Mouse (Mus musculus): ENCODE data around the gene Trim16. TPM values are rescaled to one million over a fixed set of nuclear protein-coding genes. Genes with fewer than 3 reads are reported as not detected.
A peak's percentile ranks its signal among the peaks of the same experiment; 100 is the strongest.

Trim16 gene
- polyA plus RNA-seq, 1 experiment from 2014 or later = 6.1 TPM

GRCm38 (mm10) chr11:62875696-62876095 lies 55.7 kb downstream of the Trim16 start:
- no peak overlapping the region for H3K4me2 ChIP-seq (replicated peaks)
- H3K9ac ChIP-seq (replicated peaks) = no peak overlapping the region
- no peaks in the 10 kb centered on the region for H3K36me3 ChIP-seq
- WGBS = 86% methylated on average over 1 of the region's 1 CpGs
- H3K4me3 ChIP-seq = no peak overlapping the region
- H3K9me3 ChIP-seq = no peaks in the 10 kb centered on the region
- no peak for ATAC-seq (ENCODE audit: low FRiP score, low read depth)
- no peak overlapping the region for H3K27ac ChIP-seq (replicated peaks)
- peaks cover 4% of the 10 kb centered on the region; the same call in 1 of the 2 replicates for H3K4me1 ChIP-seq
- no peaks in the 10 kb centered on the region for H3K27me3 ChIP-seq

- Histone ChIP-seq H3K4me2 (replicated peaks) (no peak overlapping the region), H3K9ac (replicated peaks) (no peak overlapping the region), H3K4me1 (peaks cover 4% of the 10 kb centered on the region; the same call in 1 of the 2 replicates), H3K9me3 (no peaks in the 10 kb centered on the region), H3K27me3 (no peaks in the 10 kb centered on the region), H3K4me3 (no peak overlapping the region), H3K36me3 (no peaks in the 10 kb centered on the region), H3K27ac (replicated peaks) (no peak overlapping the region)
- no peak for ATAC-seq (ENCODE audit: low FRiP score, low read depth)
- 87% methylated on average over 4 of the region's 4 CpGs for WGBS
These were observed 56.4 kb downstream of the Trim16 start for GRCm38 (mm10) chr11:62876445-62876844.

- no peak overlapping the region for H3K27ac ChIP-seq (replicated peaks)
- H3K27me3 ChIP-seq = no peaks in the 10 kb centered on the region
- H3K4me3 ChIP-seq = no peak overlapping the region
- 87% methylated on average over 1 of the region's 1 CpGs for WGBS
- H3K36me3 ChIP-seq = no peaks in the 10 kb centered on the region
- H3K9me3 ChIP-seq = no peaks in the 10 kb centered on the region
- ATAC-seq (ENCODE audit: low FRiP score, low read depth) = no peak
- no peak overlapping the region for H3K4me2 ChIP-seq (replicated peaks)
- peaks cover 4% of the 10 kb centered on the region; the same call in 1 of the 2 replicates for H3K4me1 ChIP-seq
- no peak overlapping the region for H3K9ac ChIP-seq (replicated peaks)
These were observed 57.4 kb downstream of the Trim16 start for GRCm38 (mm10) chr11:62877391-62877790.

DNA sequence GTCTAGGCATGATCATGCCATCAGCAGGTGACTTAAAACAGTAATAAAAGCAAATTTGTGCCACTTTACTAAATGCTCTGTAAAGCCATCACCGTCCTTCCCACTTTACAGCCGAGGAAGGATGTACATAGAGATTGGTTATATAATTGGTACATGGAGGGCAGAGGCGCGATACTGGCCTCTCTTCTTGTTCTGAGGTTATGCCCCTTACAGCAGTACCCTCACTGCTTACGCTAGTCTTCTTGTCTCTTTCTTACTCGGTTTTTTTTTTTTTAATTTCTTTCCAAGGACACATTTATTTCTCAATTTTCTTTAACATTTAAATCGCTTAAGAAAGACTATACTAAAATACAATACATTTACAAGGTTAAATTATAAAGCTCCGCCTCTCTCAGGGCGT lies 58.7 kb downstream of the Trim16 start:
- peak; percentile 44 for ATAC-seq (ENCODE audit: low FRiP score, low read depth)
- Histone ChIP-seq H3K36me3 (0 out of 2 replicates have a peak, but pooled peaks cover under 1% of the 10 kb centered on the region), H3K9ac (replicated peaks) (peak overlapping the region; percentile 76; the same call in 1 of the 2 replicates), H3K4me3 (peak overlapping the region; percentile 79), H3K4me1 (peaks cover 4% of the 10 kb centered on the region; the same call in 1 of the 2 replicates), H3K27ac (replicated peaks) (no peak overlapping the region), H3K4me2 (replicated peaks) (peak overlapping the region; percentile 73), H3K9me3 (no peaks in the 10 kb centered on the region), H3K27me3 (no peaks in the 10 kb centered on the region)
- 30% methylated on average over 9 of the region's 9 CpGs for WGBS

DNA sequence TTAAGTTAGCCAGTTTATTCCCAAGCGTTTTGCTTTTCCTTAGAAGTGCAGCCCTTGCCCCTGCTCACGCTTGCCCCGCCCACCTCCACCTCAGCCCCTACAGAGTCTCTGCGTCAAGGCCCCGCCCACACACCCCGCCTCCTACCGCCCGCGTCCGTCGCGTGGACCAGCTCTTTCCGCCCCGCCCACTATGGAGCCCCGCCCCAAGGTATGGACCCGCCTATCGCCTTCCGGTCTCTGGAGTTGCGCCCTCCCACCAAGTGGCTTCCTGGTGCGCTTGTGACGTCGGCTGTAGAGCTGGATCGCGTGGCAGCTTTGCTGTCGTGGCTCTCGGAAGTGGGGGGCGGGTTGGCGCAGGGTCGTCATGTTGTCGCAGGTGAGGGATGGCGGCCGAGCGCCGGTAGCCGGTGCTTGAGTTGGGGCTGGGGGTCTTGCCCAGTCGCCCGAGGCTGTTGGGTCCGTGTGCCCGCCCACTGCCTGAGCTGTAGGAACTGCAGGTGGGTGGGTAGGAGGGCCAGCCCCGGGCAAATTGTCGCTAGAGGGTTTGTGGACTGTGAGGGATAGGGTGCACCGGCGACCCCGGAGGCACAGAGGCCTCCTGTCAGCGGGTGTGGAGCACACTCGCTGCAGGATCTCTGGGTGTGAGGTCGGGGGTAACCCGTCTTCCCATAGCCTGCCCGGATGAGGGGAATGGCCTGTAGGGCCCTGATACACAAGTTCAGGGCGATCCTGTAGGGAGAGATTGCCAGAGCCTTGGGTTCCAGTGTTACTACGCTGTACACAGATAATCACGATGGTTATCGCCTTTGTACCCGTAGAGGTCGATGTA lies 59.4 kb downstream of the Trim16 start, which contains the start of gene Tvp23b:
Tvp23b (plus strand) TSS at position 236 of the 829 bp plus-strand sequence.
- peak; percentile 96 for ATAC-seq (ENCODE audit: low FRiP score, low read depth)
- Histone ChIP-seq H3K9me3 (no peaks in the 10 kb centered on the region), H3K27ac (replicated peaks) (peak within 1 kb of the TSS; percentile 81), H3K36me3 (0 out of 2 replicates have a peak, but pooled peaks cover 3% of the 10 kb centered on the region), H3K27me3 (no peaks in the 10 kb centered on the region), H3K4me3 (peak within 1 kb of the TSS; percentile 79), H3K4me2 (replicated peaks) (peak within 1 kb of the TSS; percentile 73), H3K9ac (replicated peaks) (peak within 1 kb of the TSS; percentile 76), H3K4me1 (peaks cover 4% of the 10 kb centered on the region; the same call in 1 of the 2 replicates)
- 2% methylated on average over 55 of the region's 55 CpGs for WGBS

DNA sequence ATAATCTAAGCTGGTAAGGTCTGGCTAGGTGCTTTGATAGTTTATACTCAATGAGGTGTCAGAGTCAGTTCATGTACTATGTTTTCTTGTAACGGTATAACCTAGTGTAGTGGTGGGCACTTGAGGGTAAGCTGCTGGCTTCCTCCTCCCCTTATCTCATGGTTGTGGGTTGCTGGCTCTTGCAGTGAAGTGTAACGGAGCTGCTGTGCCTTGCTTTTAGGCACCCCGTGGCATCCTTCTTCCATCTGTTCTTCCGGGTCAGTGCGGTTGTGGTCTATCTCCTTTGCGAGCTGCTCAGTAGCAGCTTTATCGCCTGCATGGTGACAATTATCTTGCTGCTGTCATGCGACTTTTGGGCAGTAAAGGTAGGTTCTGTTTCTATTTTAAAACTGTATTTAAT lies 63.4 kb downstream of the Trim16 start:
- no peak overlapping the region for H3K9ac ChIP-seq (replicated peaks)
- H3K27ac ChIP-seq (replicated peaks) = no peak overlapping the region
- no peak for ATAC-seq (ENCODE audit: low FRiP score, low read depth)
- no peaks in the 10 kb centered on the region for H3K27me3 ChIP-seq
- peaks cover 21% of the 10 kb centered on the region for H3K36me3 ChIP-seq
- no peak overlapping the region for H3K4me2 ChIP-seq (replicated peaks)
- peaks cover 4% of the 10 kb centered on the region; the same call in 1 of the 2 replicates for H3K4me1 ChIP-seq
- H3K9me3 ChIP-seq = no peaks in the 10 kb centered on the region
- no peak overlapping the region for H3K4me3 ChIP-seq
- WGBS = 92% methylated on average over 8 of the region's 8 CpGs

DNA sequence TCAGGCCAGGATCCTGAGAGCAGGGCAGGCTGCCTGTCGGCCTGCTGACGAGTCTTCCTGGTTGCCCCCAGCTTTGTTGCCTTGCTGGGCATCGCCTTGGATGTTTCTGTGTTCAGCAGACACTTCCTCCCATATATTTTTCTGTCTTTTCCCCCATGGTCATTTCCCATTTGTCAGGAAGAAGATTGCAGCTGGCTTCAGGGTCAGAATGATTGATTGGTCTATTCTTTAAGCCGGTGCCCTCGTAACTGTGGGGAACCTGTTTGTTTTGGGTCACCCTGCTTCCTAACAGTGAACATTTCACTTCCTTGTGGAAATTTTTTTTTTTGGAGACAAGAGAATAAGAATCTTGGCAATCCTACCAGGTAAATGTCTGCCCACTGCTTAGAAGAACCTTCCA lies 65.3 kb downstream of the Trim16 start:
- Histone ChIP-seq H3K9ac (replicated peaks) (no peak overlapping the region), H3K36me3 (peaks cover 36% of the 10 kb centered on the region), H3K4me3 (no peak overlapping the region), H3K4me2 (replicated peaks) (no peak overlapping the region), H3K27ac (replicated peaks) (no peak overlapping the region), H3K27me3 (no peaks in the 10 kb centered on the region), H3K4me1 (no peaks in the 10 kb centered on the region; the same call in 1 of the 2 replicates), H3K9me3 (no peaks in the 10 kb centered on the region)
- WGBS = 85% methylated on average over 5 of the region's 5 CpGs
- no peak for ATAC-seq (ENCODE audit: low FRiP score, low read depth)

- peaks cover 45% of the 10 kb centered on the region for H3K36me3 ChIP-seq
These were observed 70.8 kb downstream of the Trim16 start for GRCm38 (mm10) chr11:62890796-62891195.

GRCm38 (mm10) chr11:62891763-62892162 lies 71.7 kb downstream of the Trim16 start:
- Histone ChIP-seq H3K27ac (replicated peaks) (no peak overlapping the region), H3K9ac (replicated peaks) (no peak overlapping the region), H3K4me3 (no peak overlapping the region), H3K4me1 (no peaks in the 10 kb centered on the region), H3K4me2 (replicated peaks) (no peak overlapping the region), H3K9me3 (no peaks in the 10 kb centered on the region), H3K36me3 (peaks cover 38% of the 10 kb centered on the region), H3K27me3 (no peaks in the 10 kb centered on the region)
- 96% methylated on average over 11 of the region's 11 CpGs for WGBS
- ATAC-seq (ENCODE audit: low FRiP score, low read depth) = no peak

More at GRCm38 (mm10) chr11:62890796-62891195, 70.8 kb downstream of the Trim16 start:
- Histone ChIP-seq H3K4me3 (no peak overlapping the region), H3K9ac (replicated peaks) (no peak overlapping the region), H3K9me3 (no peaks in the 10 kb centered on the region), H3K27ac (replicated peaks) (no peak overlapping the region), H3K4me1 (no peaks in the 10 kb centered on the region), H3K4me2 (replicated peaks) (no peak overlapping the region), H3K27me3 (no peaks in the 10 kb centered on the region)
- no peak for ATAC-seq (ENCODE audit: low FRiP score, low read depth)
- 90% methylated on average over 4 of the region's 4 CpGs for WGBS

Other genes with a start within 250 kb of the Trim16 start
- 10.9 and 12.7 TPM in 2 replicates for gene Trpv2, start 245.7 kb upstream of the Trim16 start, polyA plus RNA-seq (2016; fragmentation: Nextera tagmentation; extraction: Ambion mirVana)
- gene Lrrc75a, start 171.7 kb upstream of the Trim16 start, polyA plus RNA-seq (2016; fragmentation: Nextera tagmentation; extraction: Ambion mirVana) = 12.8 and 16.6 TPM in 2 replicates
- gene Mmgt2, start 171.6 kb upstream of the Trim16 start, polyA plus RNA-seq (2016; fragmentation: Nextera tagmentation; extraction: Ambion mirVana) = 36.4 and 39.9 TPM in 2 replicates
- gene Zfp287, start 88.3 kb upstream of the Trim16 start, polyA plus RNA-seq (2016; fragmentation: Nextera tagmentation; extraction: Ambion mirVana) = 20.4 and 21.1 TPM in 2 replicates
- gene Gm10428, start 67.1 kb upstream of the Trim16 start, polyA plus RNA-seq (2016; fragmentation: Nextera tagmentation; extraction: Ambion mirVana) = not detected in 2 replicates
- 31.8 and 34.0 TPM in 2 replicates for gene Zfp286, start 30.8 kb upstream of the Trim16 start, polyA plus RNA-seq (2016; fragmentation: Nextera tagmentation; extraction: Ambion mirVana)
- gene Fbxw10, start 26.8 kb downstream of the Trim16 start, polyA plus RNA-seq (2016; fragmentation: Nextera tagmentation; extraction: Ambion mirVana) = 0.45 and 0.64 TPM in 2 replicates
- 45.1 and 46.1 TPM in 2 replicates for gene Tvp23b, start 59.2 kb downstream of the Trim16 start, polyA plus RNA-seq (2016; fragmentation: Nextera tagmentation; extraction: Ambion mirVana)
- gene Cdrt4, start 131.0 kb downstream of the Trim16 start, polyA plus RNA-seq (2016; fragmentation: Nextera tagmentation; extraction: Ambion mirVana) = not detected in 2 replicates
- not detected in 2 replicates for gene Tekt3, start 241.4 kb downstream of the Trim16 start, polyA plus RNA-seq (2016; fragmentation: Nextera tagmentation; extraction: Ambion mirVana)

Measured in midbrain, embryonic 12.5 days (tissue).